Mouse (Mus musculus) MEL (cell line): Measurements from ENCODE around the gene Gm49387.

Experiments used
- CTCF ChIP-seq, 3 experiments: IDR thresholded peaks in 2 of 3; conservative IDR thresholded peaks in 1 of 3; 2 replicates each; pipeline ENCODE4 v1.5.1; 2011 to 2012; ENCODE audit warnings: low read length in 3 of 3, low read depth in 2 of 3, mild to moderate bottlenecking in 2 of 3, improper control_type of control experiment in 1 of 3, inconsistent platforms in 1 of 3, mixed read lengths in 1 of 3, moderate library complexity in 1 of 3; ENCODE audit not compliant: control insufficient read depth in 1 of 3, insufficient read depth in 1 of 3, poor library complexity in 1 of 3, severe bottlenecking in 1 of 3
- E2F4 ChIP-seq: IDR thresholded peaks from 2 replicates; pipeline ENCODE4 v1.6.1; 2011; ENCODE audit warnings: low read depth, low read length, improper control_type of control experiment, borderline replicate concordance
- MAX ChIP-seq: IDR thresholded peaks from 2 replicates; pipeline ENCODE4 v1.6.1; 2011; ENCODE audit warnings: low read length, improper control_type of control experiment
- POLR2A ChIP-seq, 2 experiments: IDR thresholded peaks; 2 replicates each; pipeline ENCODE4 v1.6.1; 2011 to 2012; ENCODE audit warnings: low read length in 2 of 2, mild to moderate bottlenecking in 2 of 2, control low read depth in 1 of 2, improper control_type of control experiment in 1 of 2, low read depth in 1 of 2, moderate library complexity in 1 of 2; ENCODE audit not compliant: control insufficient read depth in 1 of 2, insufficient read depth in 1 of 2, poor library complexity in 1 of 2
- POLR2AphosphoS2 ChIP-seq: IDR thresholded peaks from 2 replicates; pipeline ENCODE4 v1.6.1; 2011; ENCODE audit warnings: low read length, improper control_type of control experiment
- RAD21 ChIP-seq: IDR thresholded peaks from 2 replicates; pipeline ENCODE4 v1.6.1; 2011; ENCODE audit warnings: mild to moderate bottlenecking, low read depth, low read length, improper control_type of control experiment
- TCF12 ChIP-seq: IDR thresholded peaks from 2 replicates; pipeline ENCODE4 v1.6.1; 2014; ENCODE audit warnings: low read depth, mild to moderate bottlenecking, inconsistent platforms, low read length, improper control_type of control experiment, moderate library complexity
- ZMIZ1 ChIP-seq: IDR thresholded peaks from 2 replicates; pipeline ENCODE4 v1.6.1; 2012; ENCODE audit warnings: low read depth, mild to moderate bottlenecking, inconsistent platforms, low read length, improper control_type of control experiment, moderate library complexity

- TF ChIP-seq POLR2AphosphoS2 (no peak), POLR2A (IDR thresholded peaks at IDR 0.05; ENCODE audit: control insufficient read depth in 1 of 2, insufficient read depth in 1 of 2, low read depth in 1 of 2, low read length in 2 of 2, poor library complexity in 1 of 2) (no peak), CTCF (IDR thresholded peaks at IDR 0.05 in 2 of 3, conservative IDR thresholded peaks at IDR 0.05 in 1 of 3; ENCODE audit: control insufficient read depth in 1 of 3, insufficient read depth in 1 of 3, low read depth in 2 of 3, low read length in 3 of 3, poor library complexity in 1 of 3, severe bottlenecking in 1 of 3) (no peak), MAX (no peak), E2F4 (no peak), RAD21 (no peak), ZMIZ1 (no peak), TCF12 (no peak)
Measured at GRCm38 (mm10) chr14:31659501-31660181, 19.0 kb upstream of the Gm49387 start.
